Mouse (Mus musculus) CH12.LX (cell line): ENCODE results near the gene Pi16. TPM values are rescaled to one million over a fixed set of nuclear protein-coding genes. Genes with fewer than 3 reads are reported as not detected.

Experiments used
- DNase-seq: peaks from one replicate; pipeline ENCODE4 v3.0.0-alpha.2; 2013; ENCODE audit errors: extremely low read depth
- H3K27ac ChIP-seq: 2 replicates; pipeline ENCODE4 v1.5.1; 2012; ENCODE audit warnings: low read depth, mild to moderate bottlenecking, control low read depth, moderate library complexity; ENCODE audit not compliant: insufficient read depth
- H3K27me3 ChIP-seq: replicated peaks from 2 replicates; pipeline ENCODE3; 2012; ENCODE audit warnings: inconsistent platforms
- H3K36me3 ChIP-seq, 2 experiments: replicated peaks in 1 of 2; 2 replicates each; pipeline versions ENCODE3 to v1.6.1; 2012; ENCODE audit warnings: inconsistent platforms in 1 of 2, low read length in 1 of 2, mild to moderate bottlenecking in 1 of 2, mixed read lengths in 1 of 2, moderate library complexity in 1 of 2; ENCODE audit not compliant: control insufficient read depth in 1 of 2, insufficient read depth in 1 of 2
- H3K4me1 ChIP-seq, 2 experiments: 2 replicates each; pipeline ENCODE4 v1.6.1; 2012; ENCODE audit warnings: inconsistent platforms in 1 of 2, moderate library complexity in 1 of 2; ENCODE audit not compliant: insufficient read depth in 2 of 2, control insufficient read depth in 1 of 2
- H3K4me2 ChIP-seq: 2 replicates; pipeline ENCODE4 v1.6.1; 2012; ENCODE audit warnings: low read depth, mild to moderate bottlenecking, control low read depth; ENCODE audit not compliant: poor library complexity, insufficient read depth, severe bottlenecking
- H3K4me3 ChIP-seq, 3 experiments: fragments of 150-350 bp in 1 of 3; sonication (generic) in 1 of 3; replicated peaks in 1 of 3; 2 replicates each; pipeline versions ENCODE3 to v1.5.1; 2011 to 2012; ENCODE audit warnings: low read depth in 2 of 3, low read length in 2 of 3, mild to moderate bottlenecking in 2 of 3, moderate library complexity in 2 of 3, control low read depth in 1 of 3, improper control_type of control experiment in 1 of 3, inconsistent platforms in 1 of 3, mixed read lengths in 1 of 3; ENCODE audit not compliant: poor library complexity in 1 of 3
- H3K79me2 ChIP-seq: replicated peaks from 2 replicates; pipeline ENCODE4 v1.6.1; 2012; ENCODE audit warnings: mild to moderate bottlenecking, moderate library complexity; ENCODE audit not compliant: control insufficient read depth, poor library complexity, insufficient read depth, severe bottlenecking; ENCODE audit errors: extremely low read depth
- H3K9ac ChIP-seq: 2 replicates; pipeline ENCODE4 v1.6.1; 2012; ENCODE audit warnings: low read depth, mild to moderate bottlenecking, control low read depth, moderate library complexity; ENCODE audit not compliant: insufficient read depth
- H3K9me3 ChIP-seq: replicated peaks from 2 replicates; pipeline ENCODE3; 2012; ENCODE audit warnings: low read length, inconsistent platforms, mixed read lengths
- BHLHE40 ChIP-seq: IDR thresholded peaks from 2 replicates; pipeline ENCODE4 v1.6.1; 2011; ENCODE audit warnings: mild to moderate bottlenecking, low read depth, low read length, improper control_type of control experiment
- CTCF ChIP-seq, 2 experiments: IDR thresholded peaks in 1 of 2; conservative IDR thresholded peaks in 1 of 2; 2 replicates each; pipeline ENCODE4 v1.5.1; 2011 to 2012; ENCODE audit warnings: low read depth in 2 of 2, low read length in 2 of 2, improper control_type of control experiment in 1 of 2, inconsistent platforms in 1 of 2, mild to moderate bottlenecking in 1 of 2, moderate library complexity in 1 of 2
- E2F4 ChIP-seq: IDR thresholded peaks from 2 replicates; pipeline ENCODE4 v1.6.1; 2011; ENCODE audit warnings: low read depth, low read length, improper control_type of control experiment; ENCODE audit not compliant: insufficient replicate concordance
- ELF1 ChIP-seq: IDR thresholded peaks from 2 replicates; pipeline ENCODE4 v1.6.1; 2014; ENCODE audit warnings: low read depth, mild to moderate bottlenecking, inconsistent platforms, low read length, improper control_type of control experiment
- ETS1 ChIP-seq: conservative IDR thresholded peaks from 2 replicates; pipeline ENCODE4 v1.6.1; 2012; ENCODE audit warnings: low read depth, mild to moderate bottlenecking, inconsistent platforms, low read length, improper control_type of control experiment, moderate library complexity
- GABPA ChIP-seq: IDR thresholded peaks from 2 replicates; pipeline ENCODE4 v1.6.1; 2012; ENCODE audit warnings: low read depth, low read length, improper control_type of control experiment, inconsistent platforms; ENCODE audit not compliant: insufficient replicate concordance
- IRF4 ChIP-seq: IDR thresholded peaks from 2 replicates; pipeline ENCODE4 v1.6.1; 2014; ENCODE audit warnings: low read depth, mild to moderate bottlenecking, inconsistent platforms, low read length, improper control_type of control experiment
- JUND ChIP-seq: conservative IDR thresholded peaks from 2 replicates; pipeline ENCODE4 v1.6.1; 2011; ENCODE audit warnings: low read depth, low read length, improper control_type of control experiment
- KAT2A ChIP-seq: IDR thresholded peaks from 2 replicates; pipeline ENCODE4 v1.6.1; 2012; ENCODE audit warnings: low read length, improper control_type of control experiment, inconsistent platforms; ENCODE audit not compliant: insufficient replicate concordance
- MAZ ChIP-seq: IDR thresholded peaks from 2 replicates; pipeline ENCODE4 v1.6.1; 2012; ENCODE audit warnings: low read depth, mild to moderate bottlenecking, inconsistent platforms, low read length, improper control_type of control experiment, moderate library complexity
- MXI1 ChIP-seq: IDR thresholded peaks from 2 replicates; pipeline ENCODE4 v1.6.1; 2011; ENCODE audit warnings: mild to moderate bottlenecking, low read depth, low read length, improper control_type of control experiment
- MYC ChIP-seq: IDR thresholded peaks from 2 replicates; pipeline ENCODE4 v1.6.1; 2011; ENCODE audit warnings: low read depth, mild to moderate bottlenecking, improper control_type of control experiment, low read length
- NELFE ChIP-seq: IDR thresholded peaks from 2 replicates; pipeline ENCODE4 v1.6.1; 2011; ENCODE audit warnings: low read depth, low read length, improper control_type of control experiment
- PAX5 ChIP-seq: IDR thresholded peaks from 2 replicates; pipeline ENCODE4 v1.6.1; 2012; ENCODE audit warnings: low read length, inconsistent platforms, mixed read lengths
- POLR2A ChIP-seq: IDR thresholded peaks from 2 replicates; pipeline ENCODE4 v1.6.1; 2011; ENCODE audit warnings: low read depth, mild to moderate bottlenecking, improper control_type of control experiment, low read length
- RCOR1 ChIP-seq: conservative IDR thresholded peaks from 2 replicates; pipeline ENCODE4 v1.6.1; 2012; ENCODE audit warnings: low read depth, mild to moderate bottlenecking, inconsistent platforms, low read length, improper control_type of control experiment
- SMC3 ChIP-seq: IDR thresholded peaks from 2 replicates; pipeline ENCODE4 v1.6.1; 2011; ENCODE audit warnings: low read depth, low read length, improper control_type of control experiment
- TBP ChIP-seq: conservative IDR thresholded peaks from 2 replicates; pipeline ENCODE4 v1.6.1; 2011; ENCODE audit warnings: low read depth, low read length, improper control_type of control experiment
- TCF12 ChIP-seq: IDR thresholded peaks from 2 replicates; pipeline ENCODE4 v1.6.1; 2014; ENCODE audit warnings: low read depth, mild to moderate bottlenecking, inconsistent platforms, low read length, improper control_type of control experiment
- dilution Hi-C: fragments of 300-500 bp; cut with MboI; formaldehyde crosslinking; loops from 2 replicates; pipeline ENCODE4 v1.14.3; 2020; ENCODE audit warnings: low sequenced_read_pairs; ENCODE audit not compliant: extremely low pct_unique_long_range_greater_than_20kb, extremely low pct_ligation_motif_present
- in situ Hi-C: fragments of 300-500 bp; cut with MboI; formaldehyde crosslinking; loops from 3 replicates; pipeline ENCODE4 v1.14.3; 2019; ENCODE audit warnings: low sequenced_read_pairs, low pct_ligation_motif_present, low pct_unique_long_range_greater_than_20kb, mixed read lengths
- polyA plus RNA-seq: library from polyadenylated mRNA; unstranded; fragments of >175 nt; gene quantifications from 2 replicates; pipeline ENCODE4 v1.2.1, GENCODE M21; 2012; ENCODE audit warnings: low read depth; ENCODE audit not compliant: insufficient read length
- total RNA-seq, 2 experiments: library from RNA; depleted of rRNA; stranded (reverse); fragments of 300-350 nt in 1 of 2; fragments of >200 nt in 1 of 2; gene quantifications; 2 replicates each; pipeline ENCODE4 v1.2.3; 2012 to 2014

Gene Pi16
- total and polyA plus RNA-seq, 3 experiments, result 0.13 TPM; not detected in 2

DNA sequence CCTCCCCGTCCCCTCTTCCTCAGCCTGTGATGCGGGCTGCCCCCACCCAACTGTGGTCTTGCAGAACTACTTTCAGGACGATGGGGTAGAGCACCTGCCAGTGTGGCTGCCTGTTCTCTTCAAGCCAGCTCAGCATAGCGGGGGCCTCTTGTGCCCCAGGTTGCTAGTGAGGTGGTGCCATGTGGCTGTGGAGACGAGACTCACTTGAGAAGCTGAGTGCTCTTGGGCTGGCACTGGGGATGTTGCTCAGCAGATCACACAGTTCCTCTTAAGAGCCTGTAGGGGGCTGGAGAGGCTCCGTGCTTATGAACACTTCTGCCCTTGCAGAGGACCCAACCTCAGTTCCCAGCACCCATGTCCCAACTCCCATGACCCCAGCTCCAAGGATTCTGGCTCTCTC, 19.7 kb upstream of the Pi16 start:
- Histone ChIP-seq H3K36me3 (peaks cover 55 to 93% of the 10 kb centered on the region in 2 experiments), H3K27me3 (no peaks in the 10 kb centered on the region), H3K9me3 (peaks cover 4% of the 10 kb centered on the region), H3K4me3 (no peak overlapping the region), H3K79me2 (no peaks in the 10 kb centered on the region), H3K27ac (no peak overlapping the region), H3K9ac (no peak overlapping the region), H3K4me1 (peaks cover 0 to 26% of the 10 kb centered on the region in 2 experiments; a peak in 2 of 4 replicates), H3K4me2 (no peak overlapping the region)
- dilution Hi-C loops, result no loop called here
- TF ChIP-seq CTCF (conservative IDR thresholded peaks at IDR 0.05 in 1 of 2, IDR thresholded peaks at IDR 0.05 in 1 of 2; ENCODE audit: low read depth in 2 of 2, low read length in 2 of 2), result peak in 1 of 2 experiments; percentile 30; a peak in 1 of 4 replicates
- no peak for TF ChIP-seq IRF4
- in situ Hi-C loops, result no loop called here
- DNase-seq, result peak; percentile 29

DNA sequence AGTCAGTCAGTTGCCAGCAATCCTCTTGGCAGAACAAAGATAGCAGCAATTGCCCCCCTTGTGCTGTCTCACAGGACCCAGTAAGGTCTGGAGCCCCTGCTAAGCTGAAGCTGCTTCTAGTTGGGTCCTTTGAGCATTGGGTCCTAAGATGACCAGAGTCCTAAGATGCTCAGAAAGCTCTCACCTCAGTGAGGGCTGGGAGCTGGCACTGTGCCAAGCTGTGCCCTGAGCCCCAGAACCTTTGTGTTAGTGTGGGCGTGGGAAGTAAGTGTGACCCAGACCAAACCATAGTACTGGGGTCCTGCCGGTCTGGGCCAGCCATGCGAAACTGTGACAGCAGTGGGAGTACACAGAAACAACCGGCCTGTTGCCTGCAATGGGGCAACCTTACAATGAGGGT, 18.2 kb upstream of the Pi16 start:
- in situ Hi-C loops (no loop called here), dilution Hi-C loops (no loop called here)
- no peaks in the 10 kb centered on the region for H3K27me3 ChIP-seq
- H3K4me3 ChIP-seq, result no peak overlapping the region
- peaks cover 4% of the 10 kb centered on the region for H3K9me3 ChIP-seq
- H3K27ac ChIP-seq, result no peak overlapping the region
- H3K79me2 ChIP-seq, result no peaks in the 10 kb centered on the region
- H3K4me2 ChIP-seq, result no peak overlapping the region
- peaks cover 49 to 81% of the 10 kb centered on the region in 2 experiments for H3K36me3 ChIP-seq
- peaks cover 4 to 28% of the 10 kb centered on the region in 2 experiments; a peak in 3 of 4 replicates for H3K4me1 ChIP-seq
- no peak for DNase-seq
- H3K9ac ChIP-seq, result no peak overlapping the region
- TF ChIP-seq MAZ (no peak), IRF4 (no peak), E2F4 (no peak), POLR2A (no peak), MXI1 (no peak), NELFE (no peak), ETS1 (no peak), PAX5 (no peak), SMC3 (no peak), MYC (no peak), BHLHE40 (no peak), KAT2A (no peak)

DNA sequence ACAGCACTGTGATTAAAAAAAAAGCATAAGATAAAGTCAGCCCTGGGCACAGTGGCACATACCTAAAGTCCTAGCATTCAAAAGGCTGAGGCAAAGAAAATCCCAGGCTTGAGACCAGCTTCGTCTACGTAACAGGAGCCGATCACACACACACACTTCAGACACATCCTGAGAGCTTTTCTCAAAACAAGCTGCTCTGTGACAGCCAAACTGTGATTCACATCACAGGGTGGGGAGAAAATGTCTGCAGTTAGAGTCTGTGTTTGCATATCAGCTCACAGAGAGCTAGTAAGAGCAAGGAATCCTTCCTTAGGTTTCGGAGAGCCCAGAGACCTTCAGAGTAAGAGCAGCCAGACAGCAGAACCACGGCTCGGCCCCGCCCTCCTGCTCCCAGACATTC, 16.6 kb upstream of the Pi16 start:
- TF ChIP-seq TCF12 (no peak), RCOR1 (no peak), MXI1 (no peak), JUND (no peak), IRF4 (no peak), GABPA (no peak), TBP (no peak), ELF1 (no peak), BHLHE40 (no peak)
- no peaks in the 10 kb centered on the region for H3K79me2 ChIP-seq
- H3K4me2 ChIP-seq, result no peak overlapping the region
- H3K27ac ChIP-seq, result no peak overlapping the region
- in situ Hi-C loops, result no loop called here
- DNase-seq, result no peak
- no peaks in the 10 kb centered on the region for H3K27me3 ChIP-seq
- peaks cover 4% of the 10 kb centered on the region for H3K9me3 ChIP-seq
- dilution Hi-C loops, result no loop called here
- H3K36me3 ChIP-seq, result peaks cover 39 to 67% of the 10 kb centered on the region in 2 experiments
- H3K4me1 ChIP-seq, result peaks cover 6 to 45% of the 10 kb centered on the region in 2 experiments; a peak in 3 of 4 replicates
- H3K9ac ChIP-seq, result no peak overlapping the region
- no peak overlapping the region for H3K4me3 ChIP-seq
